Mouse (Mus musculus) ovary, postnatal 14 days (tissue): Measurements from ENCODE around the gene Acss1.

Experiments
- DNase-seq: peaks from one replicate; pipeline ENCODE4 v3.0.0; 2022; ENCODE audit warnings: low spot score

Acss1 gene

GRCm38 (mm10) chr2:150569847-150570590, 98.3 kb downstream of the Acss1 start, which contains the start of gene Cst7:
Cst7 (plus strand) TSS chr2:150570415.
- DNase-seq = no peak
